Mouse (Mus musculus): ENCODE results near the gene Defb43.
A peak's percentile ranks its signal among the peaks of the same experiment; 100 is the strongest.

Defb43 gene

DNA sequence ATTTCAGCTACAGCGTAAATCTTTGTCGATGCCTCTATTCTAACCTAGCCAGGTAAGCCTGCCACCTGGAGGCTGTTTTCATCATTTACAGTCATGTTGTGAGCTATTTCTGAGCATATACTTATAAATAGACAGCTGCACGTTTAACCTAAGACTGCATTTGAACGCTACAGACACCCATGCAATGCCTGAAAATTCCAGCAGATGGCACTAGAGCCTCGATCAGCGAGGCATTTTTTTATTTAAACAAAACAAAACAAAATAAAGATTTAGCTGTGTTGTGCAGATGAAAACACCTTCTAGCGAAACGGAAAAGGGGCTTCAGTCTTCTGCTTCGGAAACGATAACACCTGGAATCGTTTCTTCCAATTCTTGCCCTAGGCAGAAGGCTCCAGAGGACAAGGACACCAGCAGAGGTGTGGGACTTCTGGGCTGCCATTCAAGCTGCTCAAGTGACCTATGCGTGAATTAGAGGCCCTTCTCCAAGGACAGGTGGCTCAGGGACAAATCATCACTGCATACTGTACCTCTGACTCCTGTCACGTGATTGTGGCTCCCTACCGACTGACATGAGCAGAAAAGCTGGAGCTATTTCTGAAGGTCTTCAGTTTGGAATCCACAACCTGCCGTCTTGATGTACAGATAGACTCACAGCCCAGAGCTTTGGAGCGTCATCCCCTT is 55.2 kb downstream of the Defb43 start:
- peak; percentile 89 for DNase-seq (ENCODE audit: low read depth)
